Mouse (Mus musculus) hindbrain, embryonic 14.5 days (tissue): ENCODE data around the gene Vps41. TPM values are rescaled to one million over a fixed set of nuclear protein-coding genes. Genes with fewer than 3 reads are reported as not detected.

Experiments used
- ATAC-seq: fragments of 200-750 bp; cut with Nextera tagmentation; 2 replicates; pipeline ENCODE4 v1.8.0; 2017; ENCODE audit warnings: moderate number of reproducible peaks, mild to moderate bottlenecking, moderate TSS enrichment, moderate library complexity; ENCODE audit not compliant: low FRiP score
- DNase-seq: peaks from one replicate; pipeline ENCODE4 v3.0.0-alpha.2; 2015; ENCODE audit warnings: low spot score
- H3K27ac ChIP-seq: fragments of 300-500 bp; sonication (generic); 2 replicates; pipeline ENCODE4 v1.5.1; 2014; ENCODE audit warnings: mild to moderate bottlenecking, moderate library complexity
- H3K27me3 ChIP-seq: fragments of 300-500 bp; sonication (generic); 2 replicates; pipeline ENCODE4 v1.6.1; 2014; ENCODE audit warnings: mild to moderate bottlenecking, low read length, mixed read lengths; ENCODE audit not compliant: control insufficient read depth, insufficient read depth
- H3K36me3 ChIP-seq: fragments of 300-500 bp; sonication (generic); replicated peaks from 2 replicates; pipeline ENCODE4 v1.6.1; 2014; ENCODE audit not compliant: control insufficient read depth, insufficient read depth
- H3K4me1 ChIP-seq: fragments of 300-500 bp; sonication (generic); replicated peaks from 2 replicates; pipeline ENCODE4 v1.6.1; 2014; ENCODE audit warnings: antibody characterized with exemption, low read length, mixed read lengths; ENCODE audit not compliant: control insufficient read depth, insufficient read depth
- H3K4me2 ChIP-seq: fragments of 300-500 bp; sonication (generic); replicated peaks from 2 replicates; pipeline ENCODE4 v1.6.1; 2014; ENCODE audit warnings: mild to moderate bottlenecking, moderate library complexity
- H3K4me3 ChIP-seq: fragments of 300-500 bp; sonication (generic); replicated peaks from 2 replicates; pipeline ENCODE4 v1.5.1; 2014; ENCODE audit warnings: mild to moderate bottlenecking, low read length
- H3K9ac ChIP-seq: fragments of 300-500 bp; sonication (generic); 2 replicates; pipeline ENCODE4 v1.6.1; 2014
- H3K9me3 ChIP-seq: fragments of 300-500 bp; sonication (generic); 2 replicates; pipeline ENCODE4 v1.6.1; 2016; ENCODE audit warnings: low read length; ENCODE audit not compliant: control insufficient read depth
- WGBS: fragments of 180-500 bp; shearing (Covaris S2); extraction: QIAGEN DNeasy Blood & Tissue Kit; methylation state at CpG from one replicate; pipeline ENCODE4 v1.1.7; 2014; 5-methylcytosine and 5-hydroxymethylcytosine counted together
- polyA plus RNA-seq: library from polyadenylated mRNA; unstranded; fragments of >200 nt; fragmentation: Nextera tagmentation; extraction: Ambion mirVana; gene quantifications from 2 replicates; pipeline ENCODE4 v1.2.1, GENCODE M21; 2014

Gene Vps41
- polyA plus RNA-seq, 1 experiment from 2014 or later, result 130 TPM

- no peaks in the 10 kb centered on the region for H3K4me1 ChIP-seq
- peaks cover 20% of the 10 kb centered on the region for H3K36me3 ChIP-seq
- no peaks in the 10 kb centered on the region for H3K9me3 ChIP-seq
- H3K4me3 ChIP-seq, result no peak overlapping the region
- H3K9ac ChIP-seq, result no peak overlapping the region
- DNase-seq (no peak), ATAC-seq (no peak)
- H3K27me3 ChIP-seq, result no peaks in the 10 kb centered on the region
- no peak overlapping the region for H3K27ac ChIP-seq
- no peak overlapping the region for H3K4me2 ChIP-seq
- WGBS, result 91% methylated on average over 3 of the region's 3 CpGs
Measured at GRCm38 (mm10) chr13:18847386-18847785, 130.3 kb downstream of the Vps41 start.

- no peak overlapping the region for H3K4me3 ChIP-seq
- H3K9me3 ChIP-seq, result no peaks in the 10 kb centered on the region
- no peaks in the 10 kb centered on the region for H3K27me3 ChIP-seq
- H3K4me1 ChIP-seq, result no peaks in the 10 kb centered on the region
- H3K9ac ChIP-seq, result no peak overlapping the region
- ATAC-seq (0 out of 2 replicates have a peak, but pooled peaks have one; percentile 34), DNase-seq (no peak)
- H3K36me3 ChIP-seq, result peaks cover 19% of the 10 kb centered on the region
- no peak overlapping the region for H3K27ac ChIP-seq
- no peak overlapping the region for H3K4me2 ChIP-seq
Measured at GRCm38 (mm10) chr13:18849563-18849962, 132.5 kb downstream of the Vps41 start.

- WGBS, result 82% methylated on average over 4 of the region's 4 CpGs
Measured at GRCm38 (mm10) chr13:18851182-18851581, 134.1 kb downstream of the Vps41 start.

GRCm38 (mm10) chr13:18852718-18853117 is 135.6 kb downstream of the Vps41 start:
- ATAC-seq (no peak), DNase-seq (no peak)
- no peak overlapping the region for H3K4me2 ChIP-seq
- H3K27ac ChIP-seq, result no peak overlapping the region
- H3K4me1 ChIP-seq, result no peaks in the 10 kb centered on the region
- no peaks in the 10 kb centered on the region for H3K27me3 ChIP-seq
- 70% methylated on average over 8 of the region's 8 CpGs for WGBS
- no peak overlapping the region for H3K9ac ChIP-seq
- H3K4me3 ChIP-seq, result no peak overlapping the region
- H3K9me3 ChIP-seq, result no peaks in the 10 kb centered on the region
- peaks cover 5% of the 10 kb centered on the region; the same call in 1 of the 2 replicates for H3K36me3 ChIP-seq

More at GRCm38 (mm10) chr13:18851182-18851581, 134.1 kb downstream of the Vps41 start:
- Histone ChIP-seq H3K9ac (no peak overlapping the region), H3K27me3 (no peaks in the 10 kb centered on the region), H3K4me3 (no peak overlapping the region), H3K4me1 (no peaks in the 10 kb centered on the region), H3K36me3 (peaks cover 10% of the 10 kb centered on the region), H3K9me3 (no peaks in the 10 kb centered on the region), H3K4me2 (no peak overlapping the region), H3K27ac (no peak overlapping the region)
- DNase-seq (no peak), ATAC-seq (no peak)

- H3K4me2 ChIP-seq, result no peak overlapping the region
- peak overlapping the region; percentile 11; the same call in 1 of the 2 replicates for H3K27ac ChIP-seq
- ATAC-seq (peak; percentile 90), DNase-seq (peak; percentile 41)
- no peak overlapping the region for H3K4me3 ChIP-seq
- H3K4me1 ChIP-seq, result no peaks in the 10 kb centered on the region
- WGBS, result 41% methylated on average over 8 of the region's 8 CpGs
- H3K9ac ChIP-seq, result no peak overlapping the region
- peaks cover 10% of the 10 kb centered on the region; the same call in 1 of the 2 replicates for H3K36me3 ChIP-seq
- H3K9me3 ChIP-seq, result no peaks in the 10 kb centered on the region
- H3K27me3 ChIP-seq, result no peaks in the 10 kb centered on the region
Measured at GRCm38 (mm10) chr13:18856026-18856802, 139.1 kb downstream of the Vps41 start.

GRCm38 (mm10) chr13:18858183-18858582 is 141.1 kb downstream of the Vps41 start:
- no peak for DNase-seq
- no peak overlapping the region for H3K4me3 ChIP-seq
- WGBS, result 72% methylated on average over 4 of the region's 4 CpGs

GRCm38 (mm10) chr13:18859389-18859788 is 142.3 kb downstream of the Vps41 start:
- 92% methylated on average over 3 of the region's 3 CpGs for WGBS
- DNase-seq, result no peak
- Histone ChIP-seq H3K4me2 (no peak overlapping the region), H3K9ac (no peak overlapping the region), H3K27ac (no peak overlapping the region), H3K36me3 (peaks cover 35% of the 10 kb centered on the region), H3K4me1 (no peaks in the 10 kb centered on the region), H3K9me3 (no peaks in the 10 kb centered on the region), H3K4me3 (no peak overlapping the region), H3K27me3 (no peaks in the 10 kb centered on the region)
- no peak for ATAC-seq

More at GRCm38 (mm10) chr13:18858183-18858582, 141.1 kb downstream of the Vps41 start:
- no peak for ATAC-seq
- no peak overlapping the region for H3K4me2 ChIP-seq
- no peak overlapping the region for H3K27ac ChIP-seq
- no peaks in the 10 kb centered on the region for H3K27me3 ChIP-seq
- no peaks in the 10 kb centered on the region for H3K4me1 ChIP-seq
- no peak overlapping the region for H3K9ac ChIP-seq
- peaks cover 23% of the 10 kb centered on the region for H3K36me3 ChIP-seq
- H3K9me3 ChIP-seq, result no peaks in the 10 kb centered on the region

GRCm38 (mm10) chr13:18868030-18868490 is 151.0 kb downstream of the Vps41 start:
- no peaks in the 10 kb centered on the region for H3K27me3 ChIP-seq
- peak overlapping the region; percentile 51; the same call in 1 of the 2 replicates for H3K27ac ChIP-seq
- H3K4me2 ChIP-seq, result no peak overlapping the region
- no peaks in the 10 kb centered on the region for H3K9me3 ChIP-seq
- H3K36me3 ChIP-seq, result peaks cover 34% of the 10 kb centered on the region
- H3K4me3 ChIP-seq, result no peak overlapping the region
- 40% methylated on average over 5 of the region's 5 CpGs for WGBS
- ATAC-seq (peak; percentile 82), DNase-seq (peak; percentile 51)
- peaks cover 10% of the 10 kb centered on the region; the same call in 1 of the 2 replicates for H3K4me1 ChIP-seq
- no peak overlapping the region for H3K9ac ChIP-seq

- H3K4me2 ChIP-seq, result no peak overlapping the region
- H3K27ac ChIP-seq, result no peak overlapping the region
- DNase-seq, result no peak
- no peak for ATAC-seq
- H3K9ac ChIP-seq, result no peak overlapping the region
- 91% methylated on average over 5 of the region's 5 CpGs for WGBS
- peaks cover 27% of the 10 kb centered on the region for H3K36me3 ChIP-seq
- H3K4me3 ChIP-seq, result no peak overlapping the region
- peaks cover 10% of the 10 kb centered on the region; the same call in 1 of the 2 replicates for H3K4me1 ChIP-seq
- no peaks in the 10 kb centered on the region for H3K27me3 ChIP-seq
- H3K9me3 ChIP-seq, result no peaks in the 10 kb centered on the region
Measured at GRCm38 (mm10) chr13:18868825-18869224, 151.7 kb downstream of the Vps41 start.
